Comparison of ENCODE assay signal across 8 mouse cellular contexts in genomic region chr4:141545071-141545742, GRCm38 (mm10). TPM values are rescaled to one million over a fixed set of nuclear protein-coding genes. Genes with fewer than 3 reads are reported as not detected.
DNase-seq lines count a peak whose midpoint lies in the region; ATAC-seq and TF ChIP-seq lines count a peak whose summit lies in the region.

No protein-coding gene starts in this region.

- peak overlapping the region; percentile 100 for H3K4me2 ChIP-seq in hindbrain, embryonic 13.5 days

- no peaks in the 10 kb centered on the region for H3K36me3 ChIP-seq in hindbrain, embryonic 13.5 days
- no peaks in the 10 kb centered on the region for H3K36me3 ChIP-seq in macrophage (ENCODE audit: inconsistent target)

- H3K27me3 ChIP-seq in hindbrain, embryonic 13.5 days = no peaks in the 10 kb centered on the region

- no peaks in the 10 kb centered on the region; the same call in 1 of the 2 replicates for H3K79me2 ChIP-seq in macrophage (ENCODE audit: inconsistent target)

- intact Hi-C loops in left cerebral cortex, adult 2 months (cut with DNase I) = loop anchor here (10.0 kb wide), 1 partner anchor 400 kb away; the partner anchor contains the start of gene Fbxo42

- WGBS in hindbrain, embryonic 13.5 days = under 1% methylated on average over 45 of the region's 45 CpGs
- 1% methylated on average over 41 of the region's 45 CpGs for WGBS in macrophage (ENCODE audit: missing documents)

- H3K4me1 ChIP-seq in hindbrain, embryonic 13.5 days (replicated peaks) = peaks cover 41% of the 10 kb centered on the region

- ATAC-seq in hindbrain, embryonic 13.5 days (ENCODE audit: low FRiP score) = peak; percentile 60

- peak overlapping the region; percentile 65 for H3K4me3 ChIP-seq in hindbrain, embryonic 13.5 days
- peak overlapping the region; percentile 72 for H3K4me3 ChIP-seq in left cerebral cortex, adult 2 months
- peak overlapping the region; percentile 42 for H3K4me3 ChIP-seq in macrophage (ENCODE audit: inconsistent target)

- H3K9me3 ChIP-seq in hindbrain, embryonic 13.5 days = no peaks in the 10 kb centered on the region

- no peak for TF ChIP-seq CTCF in left cerebral cortex, adult 2 months (IDR thresholded peaks at IDR 0.05)

- peak overlapping the region; percentile 93 for H3K9ac ChIP-seq in hindbrain, embryonic 13.5 days

- H3K27ac ChIP-seq in hindbrain, embryonic 13.5 days = peak overlapping the region; percentile 100
- H3K27ac ChIP-seq in left cerebral cortex, adult 2 months = peak overlapping the region; percentile 94
- H3K27ac ChIP-seq in macrophage = peak overlapping the region; percentile 75

- DNase-seq in adipocyte (ENCODE audit: low spot score) = peak; percentile 73
- DNase-seq in cerebellum, postnatal 36 days = peak; percentile 75 to 81
- DNase-seq in frontal cortex, postnatal 36 days (ENCODE audit: low spot score in 2 of 2) = peak; percentile 46 to 57
- DNase-seq in left cerebral cortex, adult 2 months (ENCODE audit: extremely low spot score in 1 of 2, low spot score in 2 of 2) = peak; percentile 53 to 56
- peak; percentile 61 for DNase-seq in right cerebral cortex, postnatal 25 days
- DNase-seq in urinary bladder, postnatal 4 days (ENCODE audit: low spot score in 2 of 2) = peak; percentile 56 to 65

RNA-seq across cellular contexts. Expression of gene Spen, which starts 6.8 kb away (rescaled TPM):
- 19.2 and 19.7 TPM in 2 replicates for polyA plus RNA-seq in hindbrain, embryonic 13.5 days (2015; fragmentation: Nextera tagmentation; extraction: Ambion mirVana)
- 10 to 100 TPM; 68.0 to 73.2 TPM for total RNA-seq in left cerebral cortex, adult 2 months (2021)
- total RNA-seq in macrophage (2018; cell fraction: chromatin; rRNA removed) = 100 to 1,000 TPM in 24 of 26 experiments, 10 to 100 TPM in 2; 68.8 to 720 (median 236) TPM
- total RNA-seq in macrophage (2018; cell fraction: cytosol; rRNA removed) = 10 to 100 TPM; 19.1 to 56.6 (median 39.3) TPM
- 100 to 1,000 TPM in 19 of 26 experiments, 10 to 100 TPM in 7; 47.8 to 495 (median 124) TPM for total RNA-seq in macrophage (2018; cell fraction: nucleus; rRNA removed)
- polyA plus RNA-seq in macrophage (2018) = 18.2 to 31.4 TPM (median 19.2 TPM) in 3 replicates

Comparison
In these comparisons a context has a peak if more than half of its experiments do, and no peak if none do; other contexts are left out.
1. Peak in every context shown above with its lines: DNase-seq, ATAC-seq, H3K4me3 ChIP-seq and H3K27ac ChIP-seq.